Mouse (Mus musculus) cortical plate, adult 2 months (tissue): ENCODE results near the gene Acrbp.

Experiments used
- CTCF ChIP-seq: fragments of 200-500 bp; IDR thresholded peaks from 2 replicates; pipeline ENCODE4 v1.5.1; 2011; ENCODE audit warnings: mild to moderate bottlenecking, control low read depth, low read length; ENCODE audit not compliant: insufficient read depth; ENCODE audit errors: extremely low read depth
- POLR2A ChIP-seq: fragments of 200-500 bp; IDR thresholded peaks from 2 replicates; pipeline ENCODE4 v1.6.1; 2011; ENCODE audit warnings: mild to moderate bottlenecking, low read length, control low read depth; ENCODE audit not compliant: insufficient read depth; ENCODE audit errors: extremely low read depth

DNA sequence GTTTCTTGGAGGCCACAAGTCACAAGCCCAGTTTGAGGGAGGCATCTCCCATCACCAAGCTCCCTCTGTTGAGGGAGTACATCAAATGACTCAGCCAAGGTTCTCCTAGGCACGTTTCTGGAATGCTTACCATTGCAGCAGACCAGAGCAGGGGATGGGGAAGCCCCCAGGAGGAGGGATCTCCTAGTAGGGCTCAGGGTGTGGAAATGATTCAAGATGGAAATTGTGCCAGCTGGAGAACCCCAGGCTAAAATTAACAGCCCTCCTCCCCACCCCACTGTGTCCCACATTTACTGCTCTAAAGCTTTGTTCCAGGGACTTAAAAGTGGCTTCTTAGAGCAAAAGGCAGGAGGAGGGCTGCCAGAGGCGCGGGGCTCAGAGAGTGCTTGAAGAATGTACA, 44.4 kb upstream of the Acrbp start:
- TF ChIP-seq CTCF (no peak), POLR2A (no peak)
